Mouse (Mus musculus): ENCODE results near the gene Scai. TPM values are rescaled to one million over a fixed set of nuclear protein-coding genes. Genes with fewer than 3 reads are reported as not detected.

The Scai gene
- polyA plus RNA-seq, 1 experiment, result 9.5 TPM

- Histone ChIP-seq H3K27ac (ENCODE audit: insufficient read depth, low read depth, low read length) (no peak overlapping the region), H3K4me3 (ENCODE audit: insufficient read depth, low read length) (no peak overlapping the region), H3K4me1 (ENCODE audit: control insufficient read depth, insufficient read depth, low read length) (0 out of 2 replicates have a peak, but pooled peaks cover 3% of the 10 kb centered on the region)
- TF ChIP-seq CTCF (IDR thresholded peaks at IDR 0.05; ENCODE audit: low read depth, low read length), result no peak
- no peak for TF ChIP-seq POLR2A (IDR thresholded peaks at IDR 0.05; ENCODE audit: borderline replicate concordance, low read depth, low read length)
Observed at GRCm38 (mm10) chr2:39020004-39020403, 170.5 kb downstream of the Scai start.

DNA sequence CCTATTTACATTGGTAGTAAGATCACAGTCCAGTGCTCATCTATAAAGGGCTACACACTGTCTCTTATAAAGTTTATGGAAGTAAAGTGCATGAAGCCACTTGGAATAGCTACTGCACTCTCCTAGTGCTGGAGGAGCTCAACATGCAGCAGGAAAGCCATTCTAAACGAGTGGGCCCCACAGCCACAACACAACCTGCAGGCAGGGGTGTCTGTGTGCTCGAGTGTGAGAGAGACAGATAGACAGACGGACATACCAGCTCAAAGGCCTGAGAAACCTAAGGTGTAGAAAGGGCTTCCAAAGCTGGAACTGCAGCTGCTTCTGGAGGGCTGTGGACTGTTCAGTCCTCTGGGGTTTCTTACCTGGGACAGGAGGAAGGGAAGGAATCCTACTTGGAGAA is 174.0 kb downstream of the Scai start:
- Histone ChIP-seq H3K4me1 (ENCODE audit: control insufficient read depth, insufficient read depth, low read length) (peaks cover 13% of the 10 kb centered on the region), H3K27ac (ENCODE audit: insufficient read depth, low read depth, low read length) (no peak overlapping the region), H3K4me3 (ENCODE audit: insufficient read depth, low read length) (no peak overlapping the region)
- TF ChIP-seq CTCF (IDR thresholded peaks at IDR 0.05; ENCODE audit: low read depth, low read length) (no peak), POLR2A (IDR thresholded peaks at IDR 0.05; ENCODE audit: borderline replicate concordance, low read depth, low read length) (no peak)

Other genes with a start within 250 kb of the Scai start
- 1.0 and 1.1 TPM in 2 replicates for gene Wdr38, start 193.3 kb downstream of the Scai start, polyA plus RNA-seq (2012; ENCODE audit: insufficient read depth, insufficient read length, missing spikeins)
- gene Arpc5l, start 185.4 kb downstream of the Scai start, polyA plus RNA-seq (2012; ENCODE audit: insufficient read depth, insufficient read length, missing spikeins), result 39.2 and 46.2 TPM in 2 replicates
- 194 and 204 TPM in 2 replicates for gene Rpl35, start 185.1 kb downstream of the Scai start, polyA plus RNA-seq (2012; ENCODE audit: insufficient read depth, insufficient read length, missing spikeins)
- gene Golga1, start 125.2 kb downstream of the Scai start, polyA plus RNA-seq (2012; ENCODE audit: insufficient read depth, insufficient read length, missing spikeins), result 19.3 and 20.1 TPM in 2 replicates
- 67.4 and 73.6 TPM in 2 replicates for gene Ppp6c, start 35.7 kb upstream of the Scai start, polyA plus RNA-seq (2012; ENCODE audit: insufficient read depth, insufficient read length, missing spikeins)